Mouse (Mus musculus): ENCODE measurements at regions not wholly inside any gene's neighbourhood (a gene's known extent, or its start where the extent isn't known, plus 50 kb on each side); places are given as distances from the start of the nearest gene placed in this dataset.
"Not testable (repeated sequence)": the region's sequence is repeated elsewhere in the genome, so short reads cannot be mapped to it uniquely, and the experiment has no call there.

DNA sequence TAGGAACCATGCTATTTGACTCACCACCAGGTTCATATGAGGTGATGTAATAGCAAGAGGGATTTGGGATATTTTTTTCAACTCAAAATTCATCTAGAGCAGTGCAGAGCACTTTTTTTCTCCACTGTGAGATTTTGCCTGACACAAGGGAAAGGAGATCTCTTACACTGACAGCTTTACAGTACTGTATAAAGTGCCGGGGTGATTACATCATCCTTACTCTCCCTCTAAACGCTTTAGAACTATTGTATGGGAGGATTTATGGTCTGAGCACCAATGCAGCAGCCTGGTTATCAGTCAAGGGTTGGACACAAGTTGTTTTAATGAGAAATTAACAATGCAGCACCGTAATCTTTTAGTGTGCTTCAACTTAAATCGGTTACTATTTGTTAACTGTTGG lies 196.5 kb downstream of the Bmp2 start:
- DNase-seq, result no peak

DNA sequence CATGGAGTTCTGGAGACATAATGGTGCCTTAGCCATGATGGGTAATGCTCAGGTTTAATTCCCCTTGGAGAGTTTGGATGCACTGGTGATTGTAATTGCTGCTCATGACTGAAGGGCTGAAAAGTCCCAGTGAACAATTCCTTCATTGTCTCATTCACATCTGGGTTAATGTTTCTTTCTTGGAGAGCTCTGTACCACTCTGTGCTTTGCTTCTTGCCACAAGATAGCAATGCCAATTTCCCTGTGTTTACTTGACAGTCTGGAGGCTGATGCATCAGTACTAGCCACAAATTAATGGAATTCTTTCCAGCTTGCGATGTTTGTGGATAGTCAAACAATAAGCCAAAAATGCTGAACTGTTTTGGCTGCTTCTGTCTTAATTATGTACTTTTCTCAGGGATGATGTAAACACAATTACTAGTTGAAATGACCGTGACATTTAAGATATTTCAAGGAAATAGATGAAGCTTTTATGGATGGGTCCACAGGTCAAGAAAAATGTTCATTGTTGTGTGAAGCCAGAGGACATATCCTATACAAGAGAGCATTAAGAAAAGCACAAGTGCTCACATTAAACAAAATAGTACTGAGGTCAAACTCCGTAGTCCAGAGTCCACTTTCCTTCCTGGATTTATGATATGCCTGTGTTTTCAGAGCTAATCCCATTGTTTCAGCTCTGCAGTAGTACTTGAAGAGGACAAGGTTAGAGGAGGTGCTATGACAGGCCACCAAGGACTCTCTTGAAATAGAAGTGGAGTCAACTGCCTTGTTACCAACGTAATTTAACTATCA lies 198.1 kb downstream of the Bmp2 start:
- DNase-seq, result no peak

DNA sequence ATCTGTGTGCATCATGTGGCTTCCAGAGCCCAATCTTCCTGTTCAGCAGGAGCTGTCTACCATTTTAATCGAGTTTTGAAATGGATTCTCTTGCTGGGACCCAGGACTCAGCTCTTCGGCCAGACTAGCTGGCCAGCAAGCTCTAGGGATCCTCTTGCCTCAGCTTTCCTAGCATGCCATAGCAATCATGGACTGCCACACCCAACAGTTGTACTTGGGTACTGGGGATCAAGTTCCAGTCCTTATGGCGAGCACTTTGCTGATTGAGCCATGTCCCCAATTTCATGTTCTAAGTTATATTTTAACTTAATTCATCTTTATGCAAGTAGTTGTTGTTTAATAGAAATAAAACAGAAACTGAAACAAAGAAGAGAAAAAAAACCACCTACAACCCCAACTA lies 202.1 kb downstream of the Bmp2 start:
- DNase-seq, result no peak

DNA sequence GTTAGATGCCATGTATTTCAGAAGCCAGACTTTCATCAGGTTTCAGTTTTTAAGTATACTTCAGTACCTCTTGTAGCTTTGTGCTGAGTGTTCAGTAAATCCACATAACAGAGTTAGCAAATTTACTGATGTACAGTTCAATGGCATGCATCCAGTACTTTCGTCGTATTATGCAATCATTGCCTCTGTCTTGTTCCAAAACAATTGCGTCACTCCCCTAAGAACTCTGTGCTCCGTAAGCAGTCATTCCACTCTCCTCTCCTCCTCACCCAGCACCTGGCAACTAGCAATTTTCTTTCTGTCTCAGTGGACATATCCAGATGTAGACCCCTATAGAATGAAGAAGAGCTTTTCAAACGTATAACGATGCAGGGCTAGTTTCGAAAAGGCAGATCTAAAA lies 209.5 kb downstream of the Bmp2 start:
- DNase-seq, result peak in 1 of 2 experiments; percentile 57

DNA sequence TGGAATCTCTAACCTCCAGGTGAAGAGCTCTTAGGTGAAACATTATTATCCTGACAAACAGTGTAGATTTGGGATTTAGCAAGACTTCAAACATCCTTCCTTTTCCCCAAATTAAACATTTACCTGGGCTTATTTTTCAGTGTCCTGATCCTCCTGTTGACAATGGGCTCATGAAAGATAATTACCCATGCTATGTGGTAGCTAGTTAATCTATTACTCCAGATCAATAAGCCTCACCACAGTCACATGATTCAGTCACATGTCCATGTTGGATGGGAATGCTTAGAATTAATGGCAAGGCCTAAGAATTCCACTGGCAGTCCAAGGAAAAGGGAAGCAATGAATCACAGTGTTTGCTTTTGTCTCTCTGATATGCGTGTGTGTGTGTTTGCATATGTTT lies 216.6 kb downstream of the Bmp2 start:
- no peak for DNase-seq

DNA sequence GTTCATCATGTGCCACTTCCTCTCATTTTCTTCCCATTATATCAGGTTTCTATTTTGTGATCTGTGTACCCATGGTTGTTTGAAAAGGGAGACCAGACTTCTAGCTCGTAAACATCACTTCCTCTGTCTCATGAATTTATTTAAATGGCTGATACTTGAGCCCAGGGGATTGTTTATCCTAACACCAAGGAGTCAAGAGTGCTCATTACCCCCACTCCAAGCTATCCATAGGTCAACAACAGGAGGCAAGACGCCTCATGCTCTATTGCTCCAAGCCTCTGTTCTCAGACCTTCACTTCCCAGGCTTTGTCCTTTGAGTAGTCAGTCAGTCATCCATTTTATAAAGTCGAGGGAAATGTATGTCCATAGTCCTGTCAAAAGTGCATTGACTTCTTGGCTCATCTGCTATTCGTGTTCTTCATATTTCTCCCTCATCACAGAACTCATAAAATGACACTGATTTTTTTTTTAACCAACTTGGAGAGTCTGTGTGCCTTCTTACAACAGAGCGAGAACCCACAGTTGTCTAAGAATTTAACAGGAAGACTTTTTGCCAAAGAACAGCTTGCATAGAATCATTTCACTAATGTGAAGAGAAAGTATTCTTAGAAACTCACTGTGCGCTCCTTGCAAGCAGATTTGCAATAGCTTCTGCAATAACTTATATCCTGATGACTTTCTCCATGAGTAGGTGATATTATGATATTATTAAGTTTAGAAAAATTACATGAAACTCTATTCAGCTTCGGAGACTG lies 231.8 kb downstream of the Bmp2 start:
- peak in 1 of 2 experiments; percentile 10 for DNase-seq

DNA sequence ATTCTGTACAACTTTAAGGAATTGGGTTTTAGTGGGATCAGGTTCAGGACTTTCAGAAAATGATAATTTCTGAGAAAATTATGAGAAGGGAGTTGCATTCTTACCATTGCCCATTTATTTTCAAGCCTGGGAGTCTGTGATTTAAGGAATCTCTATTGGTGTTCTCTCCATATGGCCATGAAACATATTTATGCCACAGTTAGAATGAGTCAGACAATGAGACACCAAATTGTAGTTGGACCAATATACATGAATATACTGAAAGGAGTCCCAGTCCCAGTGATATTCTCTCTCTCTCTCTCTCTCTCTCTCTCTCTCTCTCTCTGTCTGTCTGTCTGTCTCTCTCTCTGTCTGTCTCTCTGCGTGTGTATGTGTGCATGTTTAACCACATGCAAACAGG lies 239.1 kb downstream of the Bmp2 start:
- DNase-seq, result no peak

DNA sequence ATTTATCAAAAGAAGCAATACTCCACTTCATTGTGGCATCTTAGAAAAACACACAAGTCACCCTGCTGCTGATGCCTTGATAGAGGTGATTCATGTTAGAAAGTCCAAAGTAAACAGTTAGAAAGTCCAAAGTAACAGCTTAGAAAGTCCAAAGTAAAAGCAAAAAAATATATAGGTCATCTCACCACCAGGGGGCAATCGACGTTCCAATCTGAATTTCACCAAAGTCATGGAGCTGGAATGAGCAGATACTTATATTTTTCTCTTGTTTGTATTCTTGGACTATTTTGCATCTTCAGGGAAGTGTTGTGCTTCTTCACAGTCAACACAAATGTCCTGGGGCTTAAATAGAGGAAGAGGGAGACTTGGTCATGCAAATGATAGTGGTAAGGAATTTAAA lies 241.3 kb downstream of the Bmp2 start:
- DNase-seq, result peak in 1 of 2 experiments; percentile 28

DNA sequence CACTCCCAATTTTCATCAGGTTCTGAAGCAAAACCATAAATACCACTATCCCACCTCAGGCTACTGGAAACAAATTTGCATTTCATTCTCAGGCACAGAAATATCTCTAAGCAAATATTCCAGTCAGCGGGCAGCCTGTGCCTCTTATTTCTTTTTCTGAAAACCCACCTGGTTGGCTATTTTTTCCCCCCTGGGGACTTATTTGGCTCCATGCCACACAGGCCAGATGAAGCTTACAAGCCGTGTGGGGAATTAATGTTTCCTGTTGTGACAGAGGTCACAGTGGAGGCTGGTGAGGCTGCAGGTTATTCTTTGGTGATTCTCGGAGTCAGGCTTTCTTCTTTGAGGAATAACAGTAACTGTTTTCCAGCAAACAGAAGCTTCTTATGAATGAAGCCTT lies 250.7 kb downstream of the Bmp2 start:
- DNase-seq, result no peak

DNA sequence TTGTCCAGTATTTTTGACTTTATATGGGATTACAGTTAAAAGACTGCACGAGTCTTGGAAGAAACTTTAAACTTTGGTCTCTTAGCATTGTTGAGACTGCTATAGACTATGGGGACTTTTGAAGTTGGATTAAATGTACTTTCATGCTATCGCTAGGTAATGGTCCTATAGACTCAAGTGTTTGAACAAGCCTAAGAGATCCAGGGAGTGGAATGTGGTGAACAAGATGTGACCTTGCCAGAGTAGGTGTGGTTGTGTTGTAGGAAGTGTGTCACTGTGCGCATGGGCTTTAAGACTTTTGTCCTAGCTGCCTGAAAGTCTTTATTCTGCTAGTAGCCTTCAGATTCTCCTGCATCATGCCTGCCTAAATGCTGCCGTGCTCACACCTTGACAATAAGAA lies 269.5 kb downstream of the Bmp2 start:
- no peak for DNase-seq

DNA sequence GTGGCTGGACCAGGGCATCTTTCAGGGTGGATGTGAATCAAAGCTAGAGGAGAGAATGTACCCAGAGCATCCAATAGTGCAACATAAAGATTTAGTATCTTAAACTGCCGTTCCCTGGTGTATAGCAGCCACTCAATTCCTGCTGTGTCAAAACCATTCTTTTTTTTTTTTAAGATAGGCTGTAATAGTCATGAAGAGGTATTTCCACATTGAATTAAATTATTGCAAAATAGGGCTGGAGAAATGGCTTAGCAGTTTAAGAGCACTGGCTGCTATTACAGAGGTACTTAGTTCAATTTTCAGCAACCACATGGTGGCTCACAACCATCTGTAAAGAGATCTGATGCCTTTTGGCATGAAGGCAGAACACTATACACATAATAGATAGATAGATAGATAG lies 277.4 kb downstream of the Bmp2 start:
- no peak for DNase-seq

DNA sequence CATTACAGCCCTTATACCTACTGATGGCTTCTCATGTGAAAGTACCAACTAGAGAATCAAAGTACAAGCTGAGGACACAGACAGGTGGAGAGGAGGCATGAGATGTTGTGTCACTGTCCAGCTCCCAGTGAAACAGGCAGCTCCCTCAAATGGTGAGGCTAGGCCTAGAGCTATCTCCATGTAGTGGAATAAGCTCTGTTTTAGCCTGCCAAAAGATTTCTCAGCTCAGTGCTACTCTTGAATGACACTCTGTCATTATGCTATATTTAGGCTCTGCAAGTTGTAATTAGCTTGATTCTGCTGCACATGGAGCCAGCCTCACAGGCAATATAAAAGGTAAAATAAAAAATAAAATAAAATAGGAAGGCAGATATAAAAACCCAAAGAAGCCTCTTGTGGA lies 298.5 kb downstream of the Bmp2 start:
- DNase-seq, result no peak

DNA sequence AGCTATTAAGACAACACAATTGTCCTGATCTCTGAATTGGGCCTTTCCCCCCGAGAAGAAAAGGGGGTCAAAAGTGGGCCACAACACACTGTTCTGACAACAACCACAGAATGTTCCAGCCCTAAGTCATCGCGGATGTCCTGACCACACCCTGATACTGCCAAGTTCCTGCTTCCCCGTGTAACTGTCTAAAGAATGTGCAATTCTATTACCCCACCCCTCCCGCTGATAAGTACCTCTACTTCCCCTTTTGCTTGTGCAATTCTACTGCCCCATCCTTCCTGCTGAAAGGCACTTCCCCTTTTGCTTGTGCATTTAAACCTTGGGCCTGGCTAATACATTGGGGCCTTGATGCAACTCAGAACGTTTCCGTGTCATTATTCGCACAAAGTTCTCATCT lies 323.0 kb downstream of the Bmp2 start:
- not testable (repeated sequence) for DNase-seq

DNA sequence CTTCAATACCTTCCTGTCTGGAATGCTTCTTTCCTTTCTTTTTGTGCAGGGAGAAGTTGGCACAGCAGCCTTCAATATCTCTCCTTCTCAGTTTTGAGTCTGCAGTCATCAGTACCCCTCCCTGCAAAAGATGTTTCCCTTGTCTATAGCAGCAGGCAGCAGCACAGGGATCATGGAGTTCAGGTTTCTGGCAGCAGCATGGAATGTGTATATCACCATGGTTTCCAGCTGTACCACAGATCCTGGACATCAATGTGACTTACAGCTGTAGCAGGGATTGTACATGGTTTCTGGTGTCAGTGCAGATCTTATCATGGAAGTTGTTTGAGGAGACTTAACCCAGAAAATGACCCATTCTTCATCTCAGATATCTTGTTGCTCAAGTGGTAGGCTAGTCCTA lies 331.7 kb downstream of the Bmp2 start:
- DNase-seq, result no peak

DNA sequence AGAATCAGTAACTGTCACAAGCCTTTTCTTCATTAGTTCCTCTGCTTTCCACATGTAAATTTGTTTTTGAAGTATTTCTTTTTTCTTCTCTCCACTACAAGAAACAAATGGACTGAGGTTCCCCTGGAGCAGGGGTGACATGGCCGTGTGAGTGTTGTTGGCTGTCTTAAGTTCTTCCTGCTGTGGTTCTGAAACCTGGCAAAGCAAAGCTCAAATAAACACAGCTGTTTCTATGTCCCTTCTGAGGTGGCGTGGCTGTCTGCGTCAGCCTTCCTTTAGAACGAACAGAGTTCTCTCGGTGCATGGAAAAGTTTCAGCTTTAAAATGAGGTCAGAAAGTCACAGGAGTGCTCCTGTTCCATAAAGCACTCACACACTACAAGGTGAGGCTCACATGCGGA lies 354.3 kb downstream of the Bmp2 start:
- DNase-seq, result no peak
